Mouse (Mus musculus): ENCODE measurements at regions not wholly inside any gene's neighbourhood (a gene's known extent, or its start where the extent isn't known, plus 50 kb on each side); places are given as distances from the start of the nearest gene placed in this dataset.

DNA sequence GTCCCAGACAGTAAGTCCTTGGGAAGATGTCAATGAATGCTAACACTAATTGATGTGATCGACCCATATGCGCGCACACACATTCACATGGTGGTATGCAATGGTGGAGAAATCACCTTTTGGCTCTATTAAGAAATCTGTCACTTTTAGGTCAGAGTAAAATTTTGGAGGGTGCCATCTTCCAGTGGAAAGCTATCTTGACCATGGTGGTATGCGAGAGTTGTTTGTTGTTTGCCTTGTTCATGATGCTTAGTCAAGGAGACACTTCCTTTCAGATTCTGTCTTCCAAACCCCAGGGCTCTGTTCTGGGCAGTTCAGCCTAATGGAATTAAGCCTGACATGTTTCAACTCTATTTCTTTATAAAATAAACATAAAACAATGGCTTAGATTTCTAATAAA lies 337.9 kb upstream of the Tmem161b start:
- TF ChIP-seq CTCF (IDR thresholded peaks at IDR 0.05; ENCODE audit: low read depth): no peak
- TF ChIP-seq EP300 (IDR thresholded peaks at IDR 0.05; ENCODE audit: low read depth): no peak

Data from heart, postnatal 0 days (tissue).